Mouse (Mus musculus) left cerebral cortex, adult 18-20 months (tissue): ENCODE measurements around the gene Coa7. TPM values are rescaled to one million over a fixed set of nuclear protein-coding genes. Genes with fewer than 3 reads are reported as not detected.
"Not testable (repeated sequence)": the region's sequence is repeated elsewhere in the genome, so short reads cannot be mapped to it uniquely, and the experiment has no call there.

Experiments used
- DNase-seq, 2 experiments: peaks; one replicate each; pipeline ENCODE4 v3.0.0; 2021 to 2022; ENCODE audit warnings: low spot score in 2 of 2, mixed read lengths in 1 of 2
- total RNA-seq, 2 experiments: library from RNA; stranded (reverse); gene quantifications; 2 replicates each; pipeline ENCODE4 v1.2.3; 2021

Gene Coa7
- total RNA-seq, 2 experiments from 2014 or later, result 27.7 to 30.7 TPM

DNA sequence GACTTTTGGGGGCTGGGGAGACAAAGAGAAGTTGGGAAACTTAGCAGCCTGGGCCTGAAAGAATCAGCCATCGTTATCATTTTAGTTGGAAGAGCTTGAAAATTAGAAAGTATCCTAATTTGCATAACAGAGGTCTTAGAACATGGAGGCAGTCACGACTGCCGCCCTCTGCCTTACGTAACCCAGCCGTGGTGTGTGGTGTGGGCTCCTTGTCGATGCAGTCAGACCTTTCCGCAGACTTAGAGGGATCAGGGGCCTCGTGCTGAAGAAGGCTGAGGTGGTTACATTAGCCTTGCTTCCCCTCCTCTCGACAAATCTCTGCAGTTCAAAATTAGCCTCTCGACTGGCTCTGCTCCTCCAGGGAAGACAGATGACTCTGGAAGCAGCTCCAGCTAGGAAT, 10.9 kb downstream of the Coa7 start:
- DNase-seq, result peak; percentile 60 to 81

DNA sequence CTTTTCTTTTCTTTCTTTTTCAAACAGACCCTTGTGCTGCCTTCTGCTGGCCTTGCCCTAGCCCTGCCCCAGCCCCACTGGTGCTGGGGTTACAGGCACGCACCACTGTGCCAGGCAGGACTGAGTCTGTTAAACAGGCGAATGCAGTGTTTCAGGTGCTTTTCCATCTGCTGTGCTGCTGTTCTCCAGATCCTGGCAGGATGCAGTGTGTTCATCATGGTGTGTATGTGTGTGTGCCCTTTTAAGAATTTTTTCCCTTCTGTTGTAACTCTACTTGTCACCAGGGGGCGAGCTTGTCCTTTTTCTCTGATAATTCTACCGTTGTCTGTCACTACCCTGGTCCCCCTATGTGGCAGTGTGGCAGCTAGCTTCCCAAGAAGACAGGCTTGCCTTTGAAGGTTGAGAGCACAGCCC, 11.3 kb downstream of the Coa7 start:
- DNase-seq, result peak; percentile 68 to 72

DNA sequence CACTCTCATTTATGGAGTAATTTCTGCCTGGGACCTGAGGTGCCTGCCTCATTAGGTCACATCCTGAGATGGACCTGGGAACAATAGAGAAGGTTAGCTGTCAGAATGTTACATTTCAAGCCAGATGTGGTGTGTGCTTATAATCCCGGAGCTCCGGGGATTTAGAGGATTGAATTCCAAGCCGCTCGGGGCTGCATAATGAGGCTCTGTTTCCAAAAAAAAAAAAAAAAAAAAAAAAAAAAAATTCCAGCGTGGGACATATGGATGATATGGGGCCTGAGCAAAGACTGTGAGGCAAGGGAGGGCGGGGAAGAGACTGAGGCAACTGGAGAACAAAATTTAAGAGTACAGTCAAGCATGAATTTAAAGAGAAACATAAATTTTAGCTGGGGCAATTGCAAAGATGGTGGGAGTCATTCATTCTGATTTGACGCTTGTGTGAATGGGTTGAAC, 16.7 kb downstream of the Coa7 start:
- DNase-seq, result no peak

DNA sequence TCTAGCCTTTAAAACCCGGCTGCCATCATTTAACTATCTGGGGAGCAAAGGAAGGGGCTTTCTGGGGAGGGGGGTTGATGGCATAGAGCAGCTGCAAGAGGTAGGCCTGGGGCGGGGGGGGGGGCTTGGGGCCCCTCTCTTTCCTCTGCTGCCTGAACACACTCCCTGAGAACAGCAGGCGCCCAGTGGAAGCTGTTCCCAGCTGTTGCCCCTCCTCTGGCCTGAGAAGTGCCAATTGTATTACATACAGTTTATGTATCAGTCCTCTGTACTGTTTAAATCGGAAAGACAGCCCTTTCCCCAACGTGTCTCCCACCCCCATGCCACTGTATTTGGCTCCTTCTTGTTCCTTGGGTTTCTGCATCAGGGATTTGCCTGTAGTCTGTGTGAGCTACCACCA, 17.9 kb downstream of the Coa7 start:
- DNase-seq, result no peak

DNA sequence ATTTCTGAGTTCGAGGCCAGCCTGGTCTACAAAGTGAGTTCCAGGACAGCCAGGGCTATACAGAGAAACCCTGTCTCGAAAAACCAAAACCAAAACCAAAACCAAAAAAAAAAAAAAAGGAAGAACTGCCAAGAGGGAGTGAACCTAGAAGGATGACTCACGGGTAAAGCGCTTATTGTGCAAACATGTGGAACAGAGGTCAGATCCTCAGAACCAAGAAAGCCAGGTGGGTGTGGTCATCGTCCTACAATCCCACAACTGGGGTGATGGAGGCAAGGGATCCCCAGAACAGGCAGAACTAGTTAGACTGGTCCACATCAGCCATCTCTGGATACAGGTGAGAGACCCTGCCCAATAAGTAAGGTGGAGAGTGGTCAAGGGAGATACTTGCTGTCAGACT, 19.2 kb downstream of the Coa7 start:
- no peak for DNase-seq

DNA sequence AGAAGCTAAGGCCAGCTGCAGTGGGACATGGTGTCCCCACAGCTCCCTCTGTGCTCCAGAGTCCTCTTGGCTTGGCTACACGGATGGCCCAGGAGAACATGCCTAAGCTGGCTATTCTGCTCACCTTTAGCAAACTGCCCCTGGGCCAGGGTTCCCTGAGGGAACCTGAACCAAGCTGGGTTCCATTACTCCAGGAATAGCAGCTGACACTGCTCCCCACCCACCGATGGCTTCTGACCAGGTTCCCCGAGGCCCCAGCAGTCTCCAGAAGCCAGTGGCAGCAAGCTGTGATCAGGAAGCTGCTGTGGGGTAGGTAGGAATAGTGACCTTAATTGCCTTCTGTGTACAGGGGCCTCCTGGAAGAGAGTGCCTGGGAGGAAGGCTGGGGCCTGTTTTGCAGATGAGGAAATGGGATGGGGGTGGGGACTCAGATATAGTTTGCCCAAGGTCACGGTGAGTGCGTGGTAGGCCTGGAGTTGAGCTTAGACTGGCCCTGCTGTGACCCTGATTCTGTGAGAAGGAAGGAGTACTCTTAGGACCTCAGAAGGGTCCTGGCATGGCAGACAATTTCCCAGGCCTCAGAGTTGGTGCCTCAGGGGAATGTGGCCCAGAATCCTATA, 20.4 kb downstream of the Coa7 start:
- no peak for DNase-seq

DNA sequence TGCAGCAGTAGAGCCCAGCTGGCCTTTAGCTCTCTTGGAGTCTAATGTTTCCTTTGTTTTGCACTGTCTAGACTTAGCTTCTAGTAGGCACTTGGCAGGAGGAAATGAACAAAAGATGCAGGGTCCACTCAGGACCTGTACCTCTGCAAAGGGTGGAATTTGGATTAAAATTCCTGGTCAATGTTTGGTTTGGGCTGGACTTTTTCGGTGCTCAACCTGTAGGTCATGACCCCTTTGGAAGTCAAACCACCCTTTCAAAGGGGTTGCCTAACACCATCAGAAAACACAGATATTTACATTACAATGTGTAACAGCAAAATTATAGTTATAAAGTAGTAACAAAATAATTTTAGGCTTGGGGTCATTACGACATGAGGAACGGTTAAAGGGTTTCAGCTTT, 21.1 kb downstream of the Coa7 start:
- no peak for DNase-seq

DNA sequence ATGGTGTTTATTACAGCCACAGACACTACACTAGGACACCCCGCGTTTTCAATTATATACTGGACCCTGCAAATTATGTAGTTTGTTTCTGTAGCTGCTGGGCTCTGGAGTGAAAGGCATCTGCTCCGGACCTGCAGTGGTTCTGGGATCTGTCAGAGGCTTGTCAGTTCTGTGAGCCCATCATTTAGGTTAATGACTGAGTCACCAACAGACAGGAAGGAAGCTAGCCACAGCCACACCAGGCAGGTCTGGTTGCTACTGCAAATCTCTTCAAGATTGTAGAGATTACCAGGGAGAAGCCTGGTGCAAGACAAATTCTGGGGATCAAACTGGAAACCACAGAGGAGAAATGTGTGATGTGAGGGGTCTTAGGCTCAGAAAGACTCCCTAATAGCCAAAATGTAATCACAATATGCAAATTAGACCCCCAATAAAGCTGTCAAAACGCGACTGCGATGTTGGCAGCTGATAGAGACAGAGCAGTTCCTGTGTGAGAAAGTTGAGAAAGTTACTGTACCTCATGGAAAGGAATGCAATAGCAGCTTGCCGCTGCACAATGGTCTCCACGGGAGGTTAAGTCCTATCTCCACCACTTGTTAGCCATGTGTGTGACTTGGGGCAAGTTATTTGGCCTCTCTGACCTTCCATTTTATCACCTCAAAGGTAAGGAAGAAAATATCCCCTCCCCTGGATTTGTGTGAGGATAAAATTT, 22.1 kb downstream of the Coa7 start:
- no peak for DNase-seq

DNA sequence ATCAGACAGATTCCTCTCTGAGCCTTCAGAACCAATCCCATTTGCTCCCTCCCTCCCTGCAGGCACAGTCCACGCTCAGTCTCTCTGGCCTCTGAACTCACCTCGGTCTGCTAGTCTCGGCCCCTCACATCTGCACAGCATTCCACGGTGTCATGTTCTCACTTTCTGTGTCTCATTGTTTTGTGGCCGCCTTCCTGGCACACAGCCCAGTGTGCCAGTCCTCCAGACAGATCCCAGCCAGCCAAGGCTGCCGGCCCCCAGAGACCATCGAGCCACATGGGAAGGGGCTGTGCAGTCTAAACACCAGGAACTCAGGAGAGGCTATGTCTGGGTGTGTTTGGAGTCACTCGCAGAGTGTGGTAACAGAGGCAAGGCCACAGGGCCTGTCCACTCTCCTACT, 22.9 kb downstream of the Coa7 start:
- DNase-seq, result no peak

DNA sequence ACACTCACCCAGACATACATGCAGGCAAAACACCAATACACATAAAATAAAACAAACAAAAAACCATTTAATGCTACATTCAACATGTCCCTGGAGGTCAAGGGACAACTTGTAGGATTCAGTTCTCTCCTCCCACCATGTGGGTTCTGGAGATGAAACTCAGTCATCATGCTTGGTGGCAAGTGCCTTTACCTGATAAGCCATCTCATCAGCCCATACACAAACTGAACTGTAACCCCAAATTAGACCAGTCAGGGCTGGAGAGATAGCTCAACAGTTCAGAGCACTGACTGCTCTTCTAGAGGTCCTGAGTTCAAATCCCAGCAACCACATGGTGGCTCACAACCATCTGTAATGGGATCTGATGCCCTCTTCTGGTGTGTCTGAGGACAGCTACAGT, 25.7 kb downstream of the Coa7 start:
- not testable (repeated sequence) for DNase-seq

DNA sequence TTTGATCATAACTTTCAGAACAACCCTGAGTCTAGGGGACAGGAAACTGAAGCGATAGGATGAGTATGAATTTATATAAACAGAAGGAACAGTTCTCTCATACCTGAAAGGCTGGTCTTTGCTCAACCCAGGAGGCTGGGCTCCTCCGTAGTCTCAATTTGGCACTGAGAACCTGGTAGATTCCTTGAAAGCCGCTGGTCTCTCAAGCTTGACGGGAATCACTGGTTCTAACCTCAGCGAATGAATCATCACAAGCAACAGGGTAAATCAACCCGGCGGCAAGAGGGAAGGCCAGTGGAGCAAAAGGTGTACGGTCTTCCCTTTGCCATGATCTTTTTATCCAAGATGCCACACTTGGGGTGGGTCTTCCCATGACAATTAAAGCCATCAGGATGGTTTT, 29.5 kb downstream of the Coa7 start:
- DNase-seq, result no peak

DNA sequence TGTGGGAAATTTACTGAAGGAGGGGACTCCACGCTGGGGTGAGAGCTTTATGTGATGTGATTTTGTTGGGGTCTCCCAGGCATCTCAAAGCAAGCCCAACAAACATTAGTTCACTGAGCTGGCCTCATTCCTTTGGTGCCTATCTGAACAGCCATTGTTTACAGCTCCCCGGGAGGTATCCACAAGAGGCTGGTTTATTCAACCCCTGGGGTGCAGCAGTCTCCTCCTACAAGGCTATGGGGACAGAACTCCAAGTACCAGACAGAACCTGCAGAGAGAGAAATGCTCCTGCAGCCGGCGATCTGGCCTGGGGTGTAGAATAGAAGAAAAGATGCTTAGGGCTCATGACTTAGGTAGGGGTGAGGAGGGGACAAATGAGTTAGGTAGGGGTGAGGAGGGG, 30.6 kb downstream of the Coa7 start:
- DNase-seq, result no peak

DNA sequence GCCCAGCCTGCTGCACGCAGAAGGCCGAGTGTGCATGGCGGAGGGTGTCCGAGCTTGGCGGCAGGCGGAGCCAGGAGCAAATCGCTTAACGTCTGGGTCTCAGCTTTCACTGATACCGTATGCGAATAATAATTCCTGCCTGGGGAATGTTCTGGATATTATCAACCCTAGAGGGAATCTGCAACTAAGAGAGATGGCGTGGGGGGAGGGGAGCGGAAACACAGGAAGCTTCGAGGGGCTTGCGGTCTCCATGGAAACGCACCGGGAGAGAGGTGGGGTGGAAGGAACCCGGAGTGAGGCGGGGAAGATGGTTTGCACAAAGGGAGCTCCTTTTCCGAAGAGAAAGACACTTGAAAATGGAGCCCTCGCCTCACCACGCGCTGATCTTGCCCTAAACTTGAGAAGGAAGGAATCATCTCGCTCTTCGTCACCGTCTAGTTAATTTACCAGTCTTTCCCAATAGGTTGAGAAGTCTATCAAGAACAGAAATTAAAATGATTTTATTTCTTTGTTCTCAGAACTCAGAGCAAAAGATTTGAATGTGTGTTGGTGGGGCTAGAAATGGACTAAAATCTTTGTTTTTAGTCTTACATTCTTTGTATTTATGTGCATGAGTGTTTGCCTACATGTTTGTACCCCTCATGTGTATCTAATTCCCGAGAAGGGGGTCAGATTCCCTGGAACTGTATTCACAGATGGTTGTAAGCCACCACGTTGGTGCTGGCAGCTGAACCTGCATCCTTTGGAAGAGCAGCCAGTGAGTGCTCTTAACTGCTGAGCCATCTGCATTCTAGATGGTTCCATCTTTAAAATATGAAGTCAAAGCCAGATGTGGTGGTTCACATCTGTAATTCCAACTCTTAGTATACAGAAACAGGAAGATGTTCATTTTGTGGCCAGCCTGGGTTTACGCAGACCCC, 32.5 kb downstream of the Coa7 start:
- peak; percentile 24 to 29 for DNase-seq

DNA sequence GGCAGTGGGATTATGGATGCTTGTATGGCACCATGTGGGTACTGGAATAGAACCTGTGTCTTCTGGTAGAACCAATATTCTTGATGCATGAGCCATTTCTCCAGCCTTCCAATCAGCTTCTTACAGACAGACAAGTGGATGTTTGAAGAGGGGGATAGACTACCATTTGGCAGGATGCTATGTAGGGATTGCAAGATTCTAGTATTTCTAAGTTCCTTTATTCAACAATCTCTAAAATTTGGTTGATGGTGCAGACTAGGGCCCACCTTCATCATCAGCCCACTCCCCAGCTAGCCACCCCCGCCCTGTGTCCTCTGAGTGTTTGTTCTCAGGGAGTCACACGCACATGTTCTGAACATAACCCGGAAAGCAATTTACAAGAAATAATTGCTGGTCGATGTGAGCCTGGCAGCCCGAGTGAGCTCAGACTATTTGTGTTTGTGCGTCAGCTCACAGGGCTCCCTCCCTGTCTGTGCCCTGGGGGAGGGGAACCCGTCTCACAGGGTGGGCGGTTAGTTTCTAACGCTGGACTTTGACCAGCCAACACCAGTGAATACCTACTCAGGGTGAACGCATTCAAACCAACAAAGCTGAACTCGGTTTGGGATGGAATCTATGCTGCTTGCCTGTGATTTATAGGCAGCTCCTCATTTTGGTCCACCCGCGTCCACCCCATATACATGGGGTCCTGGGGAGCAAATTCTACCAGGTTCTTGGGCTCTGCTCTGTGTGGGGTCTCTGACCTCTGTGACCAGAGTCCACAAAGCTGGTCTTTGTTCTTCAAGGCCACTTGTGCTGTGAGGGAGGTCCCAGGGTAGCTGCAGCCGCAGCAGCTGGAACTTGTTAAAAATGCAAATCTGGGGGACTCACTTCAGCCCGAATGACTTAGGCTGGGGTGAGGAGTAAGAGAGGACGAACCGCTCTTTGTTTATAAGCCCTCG, 34.7 kb downstream of the Coa7 start:
- no peak for DNase-seq

DNA sequence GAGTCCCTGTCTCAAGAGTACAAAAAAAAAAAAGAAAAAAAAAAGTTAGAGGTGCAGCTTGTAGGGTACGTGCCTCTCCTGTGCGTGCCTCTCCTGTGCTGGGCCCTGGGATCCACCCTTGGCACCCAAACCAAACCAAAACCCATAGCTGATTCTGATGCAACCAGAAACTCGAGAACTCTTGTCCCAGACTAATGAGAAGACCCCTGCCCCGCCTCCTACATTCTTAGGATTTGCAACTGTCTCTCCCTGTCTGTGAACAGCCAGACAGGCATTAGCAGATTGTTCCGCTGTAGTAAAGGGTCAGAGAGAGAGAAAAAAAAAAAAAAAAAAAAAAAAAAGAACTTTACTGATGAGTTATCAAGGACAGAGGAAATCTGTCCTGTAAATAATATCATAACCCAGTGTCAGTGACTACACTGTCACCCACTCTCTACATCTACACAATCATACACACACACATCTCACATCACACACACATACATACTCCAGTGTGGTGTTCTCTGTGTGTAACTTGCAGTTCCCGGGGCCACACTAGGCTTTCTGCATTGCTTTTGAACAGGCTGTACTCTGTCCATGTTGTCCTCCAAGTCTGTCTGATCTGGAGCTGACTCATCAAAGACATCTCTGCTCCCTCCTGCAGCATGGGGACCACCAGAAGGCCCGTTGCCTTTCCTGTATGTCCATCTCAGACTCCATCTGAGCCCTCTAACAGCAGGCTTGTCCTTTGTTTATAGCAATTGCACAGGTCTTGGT, 35.6 kb downstream of the Coa7 start:
- no peak for DNase-seq

DNA sequence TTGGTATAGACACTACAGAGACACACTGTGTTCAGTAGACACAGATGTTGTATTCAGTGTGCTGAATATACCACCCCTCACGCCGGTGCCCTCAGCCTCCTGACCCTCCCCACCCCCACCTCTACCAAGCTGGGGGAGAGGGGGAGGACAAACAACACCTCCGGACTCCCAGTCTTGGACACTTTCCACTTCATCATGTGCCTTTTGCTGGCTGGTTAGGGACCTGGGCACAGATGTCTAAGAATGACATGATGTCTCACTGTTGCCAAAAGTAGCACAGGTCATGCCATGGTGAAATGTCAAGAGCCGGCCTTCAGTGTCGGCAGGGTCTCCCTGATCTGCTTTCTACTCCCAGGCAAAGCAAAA, 36.2 kb downstream of the Coa7 start:
- DNase-seq, result no peak

DNA sequence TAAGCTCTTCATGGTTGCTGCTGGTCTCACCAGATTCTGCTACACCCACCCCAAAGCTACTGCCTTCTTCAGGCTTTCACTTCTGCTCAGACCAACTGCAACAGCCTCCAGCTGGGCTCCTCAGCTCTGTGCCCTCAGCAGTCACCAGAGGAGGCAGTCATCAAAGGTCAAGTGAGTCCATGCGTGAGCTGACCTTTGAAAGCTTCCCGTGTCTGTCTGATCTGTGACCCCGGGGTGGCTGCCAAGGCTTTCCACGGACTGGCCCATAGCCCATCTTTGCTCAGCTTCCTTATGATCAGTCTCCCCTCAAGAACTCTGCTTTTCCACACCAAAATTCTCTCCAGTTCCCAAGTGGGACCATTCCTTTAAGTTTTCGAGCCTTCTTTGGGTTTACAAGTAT, 41.3 kb downstream of the Coa7 start:
- DNase-seq, result no peak

DNA sequence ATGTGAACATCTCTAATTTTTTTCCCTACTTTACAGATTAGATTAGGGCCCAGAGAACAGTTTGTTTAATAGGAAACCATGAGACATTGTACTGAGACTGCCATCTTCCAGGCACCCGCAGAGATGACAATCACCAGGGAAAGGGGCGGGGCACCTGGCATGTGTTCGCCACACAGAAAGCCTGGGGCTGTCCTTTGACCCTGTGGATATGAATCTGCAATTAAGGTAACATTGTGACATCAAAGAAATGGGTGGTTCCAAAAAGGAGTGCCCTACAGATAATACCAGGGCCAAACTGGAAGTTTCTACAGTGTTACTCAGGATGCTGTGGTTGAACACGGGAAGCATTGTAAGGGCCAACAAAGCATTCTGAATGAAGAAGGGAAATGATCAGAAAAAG, 42.5 kb downstream of the Coa7 start:
- DNase-seq, result no peak

DNA sequence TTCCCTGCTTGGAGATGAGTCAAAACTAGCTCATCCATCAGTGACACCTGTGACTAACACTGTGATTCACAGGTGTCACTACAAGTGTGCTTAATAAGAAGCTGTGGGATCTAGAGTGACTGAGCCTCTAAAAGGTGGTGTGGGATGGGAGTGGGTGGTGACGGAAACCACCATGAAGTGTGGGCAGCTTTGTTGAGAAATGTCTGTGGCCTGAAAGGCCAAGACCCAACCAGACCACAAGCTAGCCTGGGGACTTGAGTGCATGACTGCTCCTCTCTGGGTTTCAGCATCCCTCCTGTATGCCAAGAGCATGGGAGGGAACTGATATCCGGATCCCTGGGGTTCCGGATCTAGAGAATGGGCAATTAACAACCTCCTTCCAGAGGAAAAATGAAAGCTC, 43.5 kb downstream of the Coa7 start:
- DNase-seq, result no peak

DNA sequence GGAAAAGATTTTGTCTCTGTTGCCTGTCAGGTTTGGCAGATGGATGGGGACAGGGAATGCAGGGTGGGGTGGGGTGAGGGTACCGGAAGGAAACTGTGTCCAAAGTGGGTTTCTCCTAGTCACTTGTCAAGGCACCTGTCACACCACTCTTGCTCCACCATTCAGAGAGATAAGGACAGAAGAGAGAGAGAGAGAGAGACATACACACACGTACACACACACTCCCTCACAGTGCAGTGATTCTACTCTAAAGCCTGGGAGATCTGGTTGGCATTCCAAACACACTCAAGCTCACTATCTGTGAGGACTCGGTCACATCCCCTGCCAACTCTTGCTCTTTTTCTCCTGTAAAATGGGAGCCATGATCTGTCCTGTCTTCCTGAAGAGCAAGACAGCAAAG, 44.2 kb downstream of the Coa7 start:
- DNase-seq, result no peak
